Mouse (Mus musculus) bone marrow macrophage, adult 2 months (primary cell): ENCODE data around the gene Taf8.
A peak's percentile ranks its signal among the peaks of the same experiment; 100 is the strongest.

Experiments
- CTCF ChIP-seq: IDR thresholded peaks from 2 replicates; pipeline ENCODE4 v1.5.1; 2012; ENCODE audit warnings: low read depth, mild to moderate bottlenecking, low read length, moderate library complexity
- POLR2A ChIP-seq: IDR thresholded peaks from 2 replicates; pipeline ENCODE4 v1.6.1; 2012; ENCODE audit warnings: mild to moderate bottlenecking, low read depth, low read length, borderline replicate concordance

- TF ChIP-seq CTCF (0 out of 2 replicates have a peak, but pooled peaks have one; percentile 15), POLR2A (no peak)
Observed at GRCm38 (mm10) chr17:47475714-47476113, 26.4 kb downstream of the Taf8 start.
